Mouse (Mus musculus) liver, embryonic 15.5 days (tissue): Measurements from ENCODE around the gene Ccl12. TPM values are rescaled to one million over a fixed set of nuclear protein-coding genes. Genes with fewer than 3 reads are reported as not detected.

Experiments used
- polyA plus RNA-seq: library from polyadenylated mRNA; unstranded; fragments of >200 nt; fragmentation: Nextera tagmentation; extraction: Ambion mirVana; gene quantifications from 2 replicates; pipeline ENCODE4 v1.2.1, GENCODE M21; 2015

The Ccl12 gene
- polyA plus RNA-seq, 1 experiment from 2014 or later = 0.53 TPM

Other genes starting within 250 kb of the Ccl12 start
- not detected in 2 replicates for gene 5530401A14Rik, start 241.2 kb upstream of the Ccl12 start, polyA plus RNA-seq
- gene Asic2, start 133.4 kb upstream of the Ccl12 start, polyA plus RNA-seq = 0.03 TPM in 1 of 2 replicates, not detected in the other
- gene Ccl2, start 66.3 kb upstream of the Ccl12 start, polyA plus RNA-seq = 0.83 and 1.5 TPM in 2 replicates
- gene Gm17268, start 63.3 kb upstream of the Ccl12 start, polyA plus RNA-seq = not detected in 2 replicates
- 0.47 and 0.54 TPM in 2 replicates for gene Ccl7, start 56.1 kb upstream of the Ccl12 start, polyA plus RNA-seq
- gene Ccl11, start 44.0 kb upstream of the Ccl12 start, polyA plus RNA-seq = 0.13 and 0.14 TPM in 2 replicates
- gene Ccl8, start 13.3 kb downstream of the Ccl12 start, polyA plus RNA-seq = not detected in 2 replicates
- not detected in 2 replicates for gene Ccl1, start 203.8 kb downstream of the Ccl12 start, polyA plus RNA-seq